Mouse (Mus musculus): ENCODE results near the gene Zfp90.
"Not testable (repeated sequence)": the region's sequence is repeated elsewhere in the genome, so short reads cannot be mapped to it uniquely, and the experiment has no call there.

The Zfp90 gene

GRCm38 (mm10) chr8:106415182-106415971 lies at the start of gene Zfp90:
Gene Zfp90, plus strand, starts transcription at chr8:106415327.
- DNase-seq = peak; percentile 93

DNA sequence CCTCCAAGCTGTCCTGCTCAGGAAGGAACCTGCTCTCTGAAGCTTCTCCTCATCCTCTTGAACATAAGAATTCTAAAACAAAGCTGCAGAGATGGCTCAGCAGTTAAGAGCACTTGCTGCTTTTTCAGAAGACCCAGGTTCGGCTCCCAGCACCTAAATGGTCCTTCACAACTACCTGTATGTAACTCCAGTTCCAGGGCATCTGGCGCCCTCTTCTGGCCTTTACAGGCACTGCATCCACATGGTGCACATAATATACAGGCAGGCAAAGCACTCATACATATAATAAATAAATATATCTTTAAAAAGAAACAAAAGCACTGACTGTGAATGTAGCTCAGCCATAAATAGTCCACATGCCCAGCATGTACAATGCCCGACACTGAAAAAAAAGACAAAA lies 46.6 kb upstream of the Zfp90 start:
- DNase-seq = no peak

- DNase-seq = no peak
Observed at GRCm38 (mm10) chr8:106369069-106369468, 46.1 kb upstream of the Zfp90 start.

DNA sequence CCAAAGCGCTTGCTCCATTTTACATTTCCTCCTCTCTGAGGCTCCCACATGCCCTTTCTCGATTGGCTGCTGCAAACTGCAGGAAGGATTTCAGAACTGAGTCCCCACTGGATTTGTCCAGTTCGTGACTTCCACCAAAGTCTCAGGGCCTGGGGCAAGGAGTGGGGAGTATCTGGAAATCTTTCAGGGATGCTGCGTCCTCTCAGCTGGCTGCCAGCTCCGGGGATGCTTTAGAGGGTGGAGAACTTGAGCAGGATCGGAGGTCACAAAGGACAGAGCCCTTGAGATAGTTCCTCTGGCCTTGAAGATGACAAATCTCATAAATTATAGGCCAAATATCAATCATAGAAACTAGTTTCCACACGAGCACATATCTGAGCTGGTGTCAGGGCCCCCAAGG lies 39.2 kb upstream of the Zfp90 start:
- DNase-seq = no peak

DNA sequence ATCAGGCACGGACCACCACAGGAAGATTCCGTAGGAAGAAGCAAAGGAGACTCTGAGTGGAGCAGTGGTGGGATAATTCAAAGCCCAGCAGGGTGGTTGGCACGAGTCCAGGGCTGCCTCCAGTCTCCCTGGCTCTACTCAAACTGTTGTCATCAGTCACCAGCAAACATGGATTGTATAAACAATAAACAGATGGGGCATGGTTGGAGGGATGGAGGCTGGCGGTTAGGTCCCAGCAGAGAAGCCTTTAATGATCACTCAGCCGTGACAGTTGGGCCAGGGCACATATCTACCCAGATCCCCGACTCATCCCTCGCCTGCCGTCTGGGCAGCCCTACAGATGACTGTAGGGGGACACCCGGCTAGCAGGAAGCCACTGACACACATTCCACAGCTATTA lies 38.3 kb upstream of the Zfp90 start:
- DNase-seq = no peak

DNA sequence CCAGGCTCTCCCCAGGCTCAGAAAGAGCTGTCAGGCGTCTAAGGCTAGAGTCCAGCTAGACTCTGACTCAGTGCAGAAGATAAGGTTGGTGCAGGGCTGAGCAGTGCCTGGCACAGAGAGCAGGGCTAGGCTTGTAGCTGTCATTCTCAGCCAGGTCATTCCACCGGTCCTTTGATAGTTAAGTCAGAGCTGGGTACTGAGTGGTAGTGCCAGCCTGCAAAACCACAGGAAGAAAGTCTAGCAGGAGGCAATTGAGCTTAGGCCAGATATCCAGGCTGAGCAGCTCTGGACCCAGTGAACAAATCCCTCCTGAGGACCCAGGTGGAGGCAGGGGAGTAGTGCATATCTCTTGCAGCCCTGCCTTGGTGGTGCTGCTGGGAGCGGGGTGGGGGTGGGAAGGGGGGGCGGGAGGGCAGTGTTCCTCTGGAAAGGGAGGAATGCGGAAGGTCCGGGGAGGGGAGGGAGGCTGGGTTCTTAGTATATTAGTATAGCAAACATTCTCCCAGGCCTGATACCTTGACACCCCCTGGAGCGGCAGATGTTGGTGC lies 36.6 kb upstream of the Zfp90 start:
- DNase-seq = no peak

- DNase-seq = no peak
Observed at GRCm38 (mm10) chr8:106379357-106379756, 35.8 kb upstream of the Zfp90 start.

DNA sequence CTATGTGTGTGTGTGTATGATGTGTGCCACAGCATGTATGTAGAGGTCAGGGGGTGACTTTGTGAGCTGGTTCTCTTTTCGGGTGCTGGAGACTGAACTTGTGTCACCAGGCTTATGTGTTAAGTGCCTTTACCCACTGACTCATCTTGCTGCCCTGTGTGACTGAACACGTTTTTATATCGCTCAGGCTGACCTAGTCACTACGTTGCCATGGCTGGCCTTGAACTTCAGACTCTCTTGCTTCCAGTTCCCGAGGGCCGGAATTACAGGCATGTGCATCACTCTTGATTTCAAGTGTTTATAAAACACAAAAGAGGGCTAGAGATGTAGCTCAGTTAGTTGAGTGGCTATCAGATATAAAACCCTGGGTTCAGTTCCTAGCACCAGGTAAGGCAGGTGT lies 34.1 kb upstream of the Zfp90 start:
- DNase-seq = no peak

DNA sequence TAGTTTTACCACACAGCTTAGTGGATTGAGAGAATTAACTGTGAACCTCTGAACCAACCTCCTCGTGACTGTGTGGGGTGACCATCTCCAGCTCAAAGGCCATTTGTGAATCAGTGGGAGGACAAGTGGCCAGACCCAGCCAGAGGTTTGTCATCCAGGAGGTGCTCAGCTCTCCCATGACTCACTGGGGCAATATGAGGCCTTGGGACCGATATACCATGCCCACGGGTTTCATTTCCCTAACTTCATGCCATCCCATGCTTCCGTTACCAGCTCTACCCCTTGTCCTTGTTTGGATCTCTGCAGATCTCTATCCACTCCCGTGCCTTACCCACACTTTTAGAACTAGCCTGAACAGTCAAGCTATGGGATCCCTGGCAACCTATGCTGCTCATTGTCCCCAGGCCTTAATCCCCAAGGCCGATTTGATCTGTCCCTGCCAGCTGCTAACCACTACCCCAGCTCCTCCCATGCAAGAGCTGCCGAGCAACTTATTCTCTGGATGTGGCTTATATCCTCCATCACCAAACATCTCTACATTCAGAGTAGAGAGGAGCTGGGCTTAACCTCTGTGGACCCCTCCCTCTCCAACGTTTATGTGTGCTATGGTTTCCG lies 27.2 kb upstream of the Zfp90 start:
- DNase-seq = no peak

DNA sequence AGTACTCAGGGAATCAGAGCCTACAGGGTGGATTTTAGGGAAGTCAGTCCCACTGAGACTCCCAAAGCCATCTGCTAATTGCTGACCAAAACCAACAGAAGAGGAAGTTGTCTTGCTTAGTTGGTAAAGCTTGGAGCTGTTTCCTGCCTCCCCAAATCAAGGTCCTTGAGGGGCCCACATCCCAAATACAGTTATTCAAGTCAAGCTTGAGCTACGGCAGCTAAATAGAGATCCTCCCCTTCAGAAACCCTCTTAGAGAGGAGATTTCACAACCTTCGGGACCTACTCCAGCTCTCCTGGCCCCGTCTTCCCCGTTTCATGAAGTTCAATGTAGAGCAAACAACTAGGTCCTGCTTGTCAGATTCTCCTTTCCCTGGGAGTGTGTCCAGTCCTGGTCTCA lies 20.6 kb upstream of the Zfp90 start:
- peak; percentile 43 for DNase-seq

GRCm38 (mm10) chr8:106399694-106400093 lies 15.4 kb upstream of the Zfp90 start:
- DNase-seq = peak; percentile 70

GRCm38 (mm10) chr8:106400181-106400580 lies 14.9 kb upstream of the Zfp90 start:
- no peak for DNase-seq

DNA sequence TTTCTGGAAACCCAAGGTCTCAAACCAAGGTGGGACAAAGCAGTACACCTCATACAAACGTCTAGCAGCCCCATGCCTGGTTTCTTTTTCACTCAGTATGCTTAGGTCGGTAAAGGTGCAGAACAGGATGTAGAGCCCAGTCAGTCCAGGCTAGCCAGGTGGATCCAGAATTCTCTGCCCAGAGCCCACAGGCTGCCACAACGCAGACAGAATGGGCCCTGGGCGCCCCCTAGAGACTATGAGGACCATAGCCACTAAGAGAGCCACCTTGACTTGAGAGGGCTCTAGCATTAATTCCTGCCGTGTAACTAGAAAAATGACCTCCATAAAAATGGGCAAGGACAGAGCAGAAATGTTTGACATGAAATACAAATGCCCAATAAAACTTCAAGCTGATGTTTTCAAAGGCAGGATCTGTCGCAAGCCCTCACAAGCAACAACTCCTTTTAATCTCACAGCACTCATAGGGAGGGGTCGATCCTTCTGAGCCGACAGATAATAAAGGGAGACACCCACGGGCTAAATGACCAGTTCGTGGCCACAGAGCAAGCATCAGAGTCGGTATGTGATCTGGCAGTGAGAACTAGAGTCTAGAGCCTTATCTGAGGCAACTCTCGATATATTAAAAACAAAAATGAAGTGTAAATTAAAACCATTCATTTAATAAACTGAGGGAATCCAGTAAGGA lies 11.7 kb upstream of the Zfp90 start:
- DNase-seq = peak; percentile 64

DNA sequence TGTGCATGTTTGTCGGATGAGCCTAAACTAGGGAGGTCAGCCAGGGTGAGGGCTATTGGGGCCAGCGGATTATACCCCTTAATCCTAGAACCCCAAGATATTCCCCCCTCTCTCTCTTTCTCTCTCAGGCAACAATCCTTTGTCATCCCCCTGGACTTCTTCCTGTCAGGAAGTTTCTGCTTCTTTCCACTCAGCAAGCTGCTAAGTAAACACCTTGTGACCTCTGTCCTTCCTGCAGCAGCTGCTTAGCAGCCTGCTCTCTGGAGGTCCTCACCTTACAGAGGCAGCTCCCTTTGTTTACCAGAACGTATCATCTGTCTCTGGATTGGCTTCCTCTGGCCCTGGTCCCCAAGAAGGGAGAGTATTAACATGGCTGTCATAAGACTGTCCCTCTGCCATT lies 10.3 kb upstream of the Zfp90 start:
- no peak for DNase-seq

GRCm38 (mm10) chr8:106405810-106406209 lies 9.3 kb upstream of the Zfp90 start:
- DNase-seq = no peak

DNA sequence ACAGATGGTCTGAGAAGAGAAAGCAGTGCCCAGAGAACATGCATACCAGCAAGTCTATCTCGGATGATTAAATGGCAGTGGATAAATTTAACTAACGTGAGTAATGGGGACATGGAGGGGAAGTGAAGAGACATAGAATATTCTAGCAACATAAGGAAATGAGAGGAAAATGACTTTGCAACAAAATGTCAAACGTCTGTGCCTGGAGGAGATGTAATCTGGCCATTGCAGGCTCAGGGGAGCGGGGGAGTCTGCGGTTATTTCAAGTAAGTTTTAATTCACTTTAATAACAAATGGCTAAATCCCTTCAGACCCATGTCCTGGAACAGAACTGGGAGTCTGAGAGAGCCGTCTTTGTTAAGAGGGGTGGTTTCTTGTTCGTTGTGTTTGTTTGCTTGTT lies 5.1 kb upstream of the Zfp90 start:
- DNase-seq = no peak

- no peak for DNase-seq
Observed at GRCm38 (mm10) chr8:106410564-106410963, 4.6 kb upstream of the Zfp90 start.

- peak; percentile 67 for DNase-seq
Observed at GRCm38 (mm10) chr8:106411783-106412451, 3.2 kb upstream of the Zfp90 start.

GRCm38 (mm10) chr8:106417692-106418091 lies 2.6 kb downstream of the Zfp90 start:
- DNase-seq = no peak

- DNase-seq = no peak
Observed at GRCm38 (mm10) chr8:106431088-106431487, 16.0 kb downstream of the Zfp90 start.

DNA sequence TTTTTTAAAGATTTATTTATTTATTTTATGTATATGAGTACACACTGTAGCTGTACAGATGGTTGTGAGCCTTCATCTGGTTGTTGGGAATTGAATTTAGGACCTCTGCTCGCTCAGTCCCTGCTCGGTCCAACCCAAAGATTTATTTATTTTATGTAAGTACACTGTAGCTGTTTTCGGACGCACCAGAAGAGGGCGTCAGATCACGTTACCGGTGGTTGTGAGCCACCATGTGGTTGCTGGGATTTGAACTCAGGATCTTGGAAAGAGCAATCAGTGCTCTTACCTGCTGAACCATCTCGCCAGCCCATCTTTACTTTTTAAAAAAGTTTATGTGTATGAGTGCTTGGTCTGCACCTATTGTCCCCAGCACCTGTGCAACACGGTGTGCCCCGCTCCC lies 16.8 kb downstream of the Zfp90 start:
- not testable (repeated sequence) for DNase-seq

DNA sequence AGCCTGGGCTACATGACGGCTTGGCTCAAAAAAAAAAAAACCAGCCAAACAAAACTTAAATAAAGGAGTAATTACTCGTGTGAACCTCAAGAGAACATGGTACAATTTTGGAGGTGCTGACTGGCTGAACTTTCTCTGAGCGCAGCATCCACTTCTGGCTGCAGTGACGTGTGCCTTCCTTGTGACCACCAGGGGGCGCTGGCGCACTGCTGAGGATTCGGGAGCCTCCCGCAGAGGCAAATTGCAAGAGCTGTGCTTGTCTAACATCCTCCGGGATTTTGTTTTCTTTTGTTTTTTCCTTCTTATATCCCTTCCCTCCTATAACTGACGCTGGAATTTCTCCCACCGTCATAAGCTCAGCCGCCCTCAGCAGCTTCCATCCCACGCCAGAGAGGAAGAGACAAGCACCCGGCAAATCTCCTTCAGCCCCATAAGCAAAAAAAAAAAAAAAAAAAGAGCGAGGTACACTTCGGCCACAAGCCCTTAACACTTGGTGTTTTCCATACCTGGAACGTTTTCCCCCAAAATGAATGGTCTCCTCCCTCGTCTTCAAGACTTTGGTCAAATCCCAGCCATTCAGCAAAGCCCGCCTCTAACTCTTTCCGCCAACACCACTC lies 17.9 kb downstream of the Zfp90 start:
- peak; percentile 91 for DNase-seq

DNA sequence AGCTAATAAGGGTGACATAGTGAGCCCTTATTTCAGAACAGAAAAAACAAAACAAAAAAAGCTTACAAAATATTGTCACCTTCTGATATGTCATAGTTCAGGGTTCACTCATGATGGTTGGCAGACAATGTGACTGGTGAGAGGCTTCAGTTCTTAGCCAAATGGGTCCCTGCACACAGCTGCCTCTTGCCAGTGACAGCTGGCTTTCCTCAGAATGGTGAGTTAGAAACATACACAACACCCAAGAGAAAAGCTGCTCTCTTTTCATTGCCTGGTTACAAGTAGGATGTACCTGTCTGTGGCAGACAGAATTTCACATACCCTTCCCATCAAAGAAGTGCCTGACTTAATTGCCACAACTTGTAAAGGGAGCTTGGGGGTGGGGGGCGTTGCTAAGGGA lies 18.5 kb downstream of the Zfp90 start:
- peak; percentile 9 for DNase-seq
